Mouse (Mus musculus) CH12.LX (cell line): ENCODE results near the gene Wfdc3. TPM values are rescaled to one million over a fixed set of nuclear protein-coding genes. Genes with fewer than 3 reads are reported as not detected.

Experiments used
- DNase-seq: peaks from one replicate; pipeline ENCODE4 v3.0.0-alpha.2; 2013; ENCODE audit errors: extremely low read depth
- H3K27ac ChIP-seq: 2 replicates; pipeline ENCODE4 v1.5.1; 2012; ENCODE audit warnings: low read depth, mild to moderate bottlenecking, control low read depth, moderate library complexity; ENCODE audit not compliant: insufficient read depth
- H3K27me3 ChIP-seq: replicated peaks from 2 replicates; pipeline ENCODE3; 2012; ENCODE audit warnings: inconsistent platforms
- H3K36me3 ChIP-seq, 2 experiments: replicated peaks in 1 of 2; 2 replicates each; pipeline versions ENCODE3 to v1.6.1; 2012; ENCODE audit warnings: inconsistent platforms in 1 of 2, low read length in 1 of 2, mild to moderate bottlenecking in 1 of 2, mixed read lengths in 1 of 2, moderate library complexity in 1 of 2; ENCODE audit not compliant: control insufficient read depth in 1 of 2, insufficient read depth in 1 of 2
- H3K4me1 ChIP-seq, 2 experiments: 2 replicates each; pipeline ENCODE4 v1.6.1; 2012; ENCODE audit warnings: inconsistent platforms in 1 of 2, moderate library complexity in 1 of 2; ENCODE audit not compliant: insufficient read depth in 2 of 2, control insufficient read depth in 1 of 2
- H3K4me2 ChIP-seq: 2 replicates; pipeline ENCODE4 v1.6.1; 2012; ENCODE audit warnings: low read depth, mild to moderate bottlenecking, control low read depth; ENCODE audit not compliant: poor library complexity, insufficient read depth, severe bottlenecking
- H3K4me3 ChIP-seq, 3 experiments: fragments of 150-350 bp in 1 of 3; sonication (generic) in 1 of 3; replicated peaks in 1 of 3; 2 replicates each; pipeline versions ENCODE3 to v1.5.1; 2011 to 2012; ENCODE audit warnings: low read depth in 2 of 3, low read length in 2 of 3, mild to moderate bottlenecking in 2 of 3, moderate library complexity in 2 of 3, control low read depth in 1 of 3, improper control_type of control experiment in 1 of 3, inconsistent platforms in 1 of 3, mixed read lengths in 1 of 3; ENCODE audit not compliant: poor library complexity in 1 of 3
- H3K79me2 ChIP-seq: replicated peaks from 2 replicates; pipeline ENCODE4 v1.6.1; 2012; ENCODE audit warnings: mild to moderate bottlenecking, moderate library complexity; ENCODE audit not compliant: control insufficient read depth, poor library complexity, insufficient read depth, severe bottlenecking; ENCODE audit errors: extremely low read depth
- H3K9ac ChIP-seq: 2 replicates; pipeline ENCODE4 v1.6.1; 2012; ENCODE audit warnings: low read depth, mild to moderate bottlenecking, control low read depth, moderate library complexity; ENCODE audit not compliant: insufficient read depth
- H3K9me3 ChIP-seq: replicated peaks from 2 replicates; pipeline ENCODE3; 2012; ENCODE audit warnings: low read length, inconsistent platforms, mixed read lengths
- CHD1 ChIP-seq: IDR thresholded peaks from 2 replicates; pipeline ENCODE4 v1.6.1; 2012; ENCODE audit warnings: low read depth, low read length, improper control_type of control experiment, inconsistent platforms
- CHD2 ChIP-seq: IDR thresholded peaks from 2 replicates; pipeline ENCODE4 v1.6.1; 2011; ENCODE audit warnings: low read length, improper control_type of control experiment
- GABPA ChIP-seq: IDR thresholded peaks from 2 replicates; pipeline ENCODE4 v1.6.1; 2012; ENCODE audit warnings: low read depth, low read length, improper control_type of control experiment, inconsistent platforms; ENCODE audit not compliant: insufficient replicate concordance
- HCFC1 ChIP-seq: IDR thresholded peaks from 2 replicates; pipeline ENCODE4 v1.6.1; 2012; ENCODE audit warnings: low read depth, mild to moderate bottlenecking, inconsistent platforms, low read length, improper control_type of control experiment
- IRF4 ChIP-seq: IDR thresholded peaks from 2 replicates; pipeline ENCODE4 v1.6.1; 2014; ENCODE audit warnings: low read depth, mild to moderate bottlenecking, inconsistent platforms, low read length, improper control_type of control experiment
- KAT2A ChIP-seq: IDR thresholded peaks from 2 replicates; pipeline ENCODE4 v1.6.1; 2012; ENCODE audit warnings: low read length, improper control_type of control experiment, inconsistent platforms; ENCODE audit not compliant: insufficient replicate concordance
- POLR2A ChIP-seq: IDR thresholded peaks from 2 replicates; pipeline ENCODE4 v1.6.1; 2011; ENCODE audit warnings: low read depth, mild to moderate bottlenecking, improper control_type of control experiment, low read length
- POLR2AphosphoS2 ChIP-seq: IDR thresholded peaks from 2 replicates; pipeline ENCODE4 v1.6.1; 2011; ENCODE audit warnings: low read depth, low read length, improper control_type of control experiment
- TBP ChIP-seq: conservative IDR thresholded peaks from 2 replicates; pipeline ENCODE4 v1.6.1; 2011; ENCODE audit warnings: low read depth, low read length, improper control_type of control experiment
- TCF12 ChIP-seq: IDR thresholded peaks from 2 replicates; pipeline ENCODE4 v1.6.1; 2014; ENCODE audit warnings: low read depth, mild to moderate bottlenecking, inconsistent platforms, low read length, improper control_type of control experiment
- ZC3H11A ChIP-seq: IDR thresholded peaks from 2 replicates; pipeline ENCODE4 v1.6.1; 2012; ENCODE audit warnings: low read depth, mild to moderate bottlenecking, inconsistent platforms, low read length, improper control_type of control experiment
- ZMIZ1 ChIP-seq: IDR thresholded peaks from 2 replicates; pipeline ENCODE4 v1.6.1; 2012; ENCODE audit warnings: low read depth, mild to moderate bottlenecking, inconsistent platforms, low read length, improper control_type of control experiment
- dilution Hi-C: fragments of 300-500 bp; cut with MboI; formaldehyde crosslinking; loops from 2 replicates; pipeline ENCODE4 v1.14.3; 2020; ENCODE audit warnings: low sequenced_read_pairs; ENCODE audit not compliant: extremely low pct_unique_long_range_greater_than_20kb, extremely low pct_ligation_motif_present
- in situ Hi-C: fragments of 300-500 bp; cut with MboI; formaldehyde crosslinking; loops from 3 replicates; pipeline ENCODE4 v1.14.3; 2019; ENCODE audit warnings: low sequenced_read_pairs, low pct_ligation_motif_present, low pct_unique_long_range_greater_than_20kb, mixed read lengths
- polyA plus RNA-seq: library from polyadenylated mRNA; unstranded; fragments of >175 nt; gene quantifications from 2 replicates; pipeline ENCODE4 v1.2.1, GENCODE M21; 2012; ENCODE audit warnings: low read depth; ENCODE audit not compliant: insufficient read length
- total RNA-seq, 2 experiments: library from RNA; depleted of rRNA; stranded (reverse); fragments of 300-350 nt in 1 of 2; fragments of >200 nt in 1 of 2; gene quantifications; 2 replicates each; pipeline ENCODE4 v1.2.3; 2012 to 2014

Wfdc3 gene
- total and polyA plus RNA-seq, 3 experiments, result 0.21 TPM; not detected in 2

DNA sequence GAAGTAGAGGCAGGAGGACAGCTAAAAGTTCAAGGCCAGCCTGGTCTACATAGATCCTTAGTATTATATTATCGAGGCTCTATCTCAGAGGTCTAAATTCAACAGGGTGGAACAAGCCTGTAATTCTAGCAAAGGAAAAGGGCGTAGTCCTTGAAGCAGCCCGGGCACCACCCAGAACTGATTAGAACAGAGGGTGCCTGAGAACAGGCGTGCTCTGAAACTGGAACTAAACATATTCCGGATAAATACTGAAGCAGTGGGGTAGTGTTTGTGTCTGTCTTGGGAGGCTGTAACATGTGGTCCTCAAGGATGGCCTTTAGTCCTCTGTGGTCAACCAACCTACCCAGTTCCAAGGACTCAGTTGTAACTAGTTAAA lies 28.2 kb upstream of the Wfdc3 start:
- Histone ChIP-seq H3K79me2 (peaks cover 10% of the 10 kb centered on the region; the same call in 1 of the 2 replicates), H3K4me2 (no peak overlapping the region), H3K4me1 (peaks cover 7 to 19% of the 10 kb centered on the region in 2 experiments), H3K36me3 (peaks cover 17 to 33% of the 10 kb centered on the region in 2 experiments), H3K4me3 (no peak overlapping the region), H3K9me3 (no peaks in the 10 kb centered on the region), H3K27me3 (peaks cover 26% of the 10 kb centered on the region), H3K27ac (no peak overlapping the region), H3K9ac (no peak overlapping the region)
- in situ Hi-C loops (no loop called here), dilution Hi-C loops (no loop called here)
- TF ChIP-seq HCFC1, result no peak
- TF ChIP-seq GABPA, result no peak
- no peak for TF ChIP-seq KAT2A
- no peak for TF ChIP-seq ZC3H11A
- DNase-seq, result no peak

- H3K36me3 ChIP-seq, result peaks cover 17 to 33% of the 10 kb centered on the region in 2 experiments
- no peak overlapping the region for H3K9ac ChIP-seq
- peak; percentile 39; the same call in 1 of the 2 replicates for TF ChIP-seq ZMIZ1
- TF ChIP-seq IRF4, result no peak
- peak; percentile 24 for TF ChIP-seq POLR2A
- peak; percentile 51; the same call in 1 of the 2 replicates for TF ChIP-seq POLR2AphosphoS2
- dilution Hi-C loops, result no loop called here
- H3K79me2 ChIP-seq, result peaks cover 10% of the 10 kb centered on the region; the same call in 1 of the 2 replicates
- no peaks in the 10 kb centered on the region for H3K9me3 ChIP-seq
- no peak overlapping the region for H3K27ac ChIP-seq
- H3K4me2 ChIP-seq, result no peak overlapping the region
- peaks cover 7 to 19% of the 10 kb centered on the region in 2 experiments for H3K4me1 ChIP-seq
- H3K27me3 ChIP-seq, result peaks cover 20% of the 10 kb centered on the region
- in situ Hi-C loops, result no loop called here
- DNase-seq, result no peak
- no peak overlapping the region for H3K4me3 ChIP-seq
Measured at GRCm38 (mm10) chr2:164773229-164773988, 27.7 kb upstream of the Wfdc3 start.

DNA sequence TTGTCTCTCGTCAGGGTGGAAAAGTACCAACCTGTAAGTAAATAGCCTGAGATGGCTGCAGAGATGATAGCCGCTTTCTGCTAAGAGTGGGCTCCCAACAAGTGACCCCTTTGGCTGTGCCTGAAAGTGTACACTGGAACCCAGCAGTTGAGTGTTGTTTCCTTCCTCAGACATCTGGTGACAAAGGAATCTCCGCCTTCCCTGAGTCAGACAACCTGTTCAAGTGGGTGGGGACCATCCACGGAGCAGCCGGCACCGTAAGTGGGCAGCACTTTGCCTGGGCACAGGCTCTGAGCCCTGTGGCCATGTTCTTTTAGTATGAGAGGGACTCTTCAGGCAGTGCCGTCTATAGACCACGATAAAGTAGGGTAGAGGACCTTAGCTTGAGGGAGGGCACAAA lies 25.4 kb upstream of the Wfdc3 start:
- dilution Hi-C loops (no loop called here), in situ Hi-C loops (no loop called here)
- Histone ChIP-seq H3K9ac (no peak overlapping the region; the same call in 1 of the 2 replicates), H3K36me3 (peaks cover 32 to 55% of the 10 kb centered on the region in 2 experiments), H3K4me3 (peak overlapping the region; percentile 73 to 98 (median 92)), H3K27me3 (no peaks in the 10 kb centered on the region), H3K79me2 (peaks cover 10% of the 10 kb centered on the region; the same call in 1 of the 2 replicates), H3K4me2 (peak overlapping the region; percentile 73; the same call in 1 of the 2 replicates), H3K9me3 (no peaks in the 10 kb centered on the region), H3K27ac (no peak overlapping the region), H3K4me1 (peaks cover 9 to 28% of the 10 kb centered on the region in 2 experiments)
- DNase-seq, result no peak
- TF ChIP-seq ZC3H11A (no peak), TBP (no peak), TCF12 (no peak), CHD2 (no peak), CHD1 (no peak)
